Mouse (Mus musculus) heart, postnatal 0 days (tissue): Measurements from ENCODE around the gene Stk24. TPM values are rescaled to one million over a fixed set of nuclear protein-coding genes. Genes with fewer than 3 reads are reported as not detected.

ENCODE experiments used
- ATAC-seq: fragments of 200-750 bp; cut with Nextera tagmentation; 2 replicates; pipeline ENCODE4 v1.8.0; 2017; ENCODE audit warnings: low read depth, moderate number of reproducible peaks, moderate library complexity; ENCODE audit not compliant: insufficient read depth
- DNase-seq: peaks from one replicate; pipeline ENCODE4 v3.0.0-alpha.2; 2016; ENCODE audit warnings: low spot score
- H3K27ac ChIP-seq: fragments of 300-500 bp; sonication (generic); 2 replicates; pipeline ENCODE4 v1.5.1; 2014; ENCODE audit warnings: low read depth, mild to moderate bottlenecking
- H3K27me3 ChIP-seq: fragments of 300-500 bp; sonication (generic); 2 replicates; pipeline ENCODE4 v1.6.1; 2014; ENCODE audit warnings: low read length, mixed read lengths; ENCODE audit not compliant: control insufficient read depth, insufficient read depth
- H3K36me3 ChIP-seq: fragments of 300-500 bp; sonication (generic); replicated peaks from 2 replicates; pipeline ENCODE4 v1.6.1; 2014; ENCODE audit warnings: low read length, mixed read lengths; ENCODE audit not compliant: control insufficient read depth, insufficient read depth
- H3K4me1 ChIP-seq: fragments of 300-500 bp; sonication (generic); 2 replicates; pipeline ENCODE4 v1.6.1; 2014; ENCODE audit warnings: antibody characterized with exemption; ENCODE audit not compliant: control insufficient read depth, insufficient read depth
- H3K4me2 ChIP-seq: fragments of 300-500 bp; sonication (generic); 2 replicates; pipeline ENCODE4 v1.6.1; 2014; ENCODE audit warnings: low read depth, mild to moderate bottlenecking, low read length, moderate library complexity
- H3K4me3 ChIP-seq: fragments of 300-500 bp; sonication (generic); 2 replicates; pipeline ENCODE4 v1.5.1; 2014; ENCODE audit warnings: low read depth, low read length
- H3K9ac ChIP-seq: fragments of 300-500 bp; sonication (generic); replicated peaks from 2 replicates; pipeline ENCODE4 v1.6.1; 2014; ENCODE audit warnings: low read depth, low read length, mixed read lengths
- H3K9me3 ChIP-seq: fragments of 300-500 bp; sonication (generic); replicated peaks from 2 replicates; pipeline ENCODE4 v1.6.1; 2016; ENCODE audit warnings: low read length; ENCODE audit not compliant: control insufficient read depth
- CTCF ChIP-seq: IDR thresholded peaks from 2 replicates; pipeline ENCODE4 v1.5.1; 2016; ENCODE audit warnings: antibody characterized with exemption, control low read depth, low read depth
- EP300 ChIP-seq: IDR thresholded peaks from 2 replicates; pipeline ENCODE4 v1.6.1; 2016; ENCODE audit warnings: antibody characterized with exemption, low read depth
- WGBS: fragments of 180-500 bp; shearing (Covaris S2); extraction: QIAGEN DNeasy Blood & Tissue Kit; methylation state at CpG from one replicate; pipeline ENCODE4 v1.1.7; 2014; 5-methylcytosine and 5-hydroxymethylcytosine counted together
- polyA plus RNA-seq: library from polyadenylated mRNA; unstranded; fragments of >200 nt; fragmentation: Nextera tagmentation; extraction: Ambion mirVana; gene quantifications from 2 replicates; pipeline ENCODE4 v1.2.1, GENCODE M21; 2015
- total RNA-seq: library from RNA; depleted of rRNA; stranded (reverse); fragments of >200 nt; gene quantifications from 2 replicates; pipeline ENCODE4 v1.2.3, GENCODE M21; 2014; ENCODE audit warnings: low replicate concordance

Gene Stk24
- total and polyA plus RNA-seq, 2 experiments from 2014 or later = 26.7 to 62.9 TPM

DNA sequence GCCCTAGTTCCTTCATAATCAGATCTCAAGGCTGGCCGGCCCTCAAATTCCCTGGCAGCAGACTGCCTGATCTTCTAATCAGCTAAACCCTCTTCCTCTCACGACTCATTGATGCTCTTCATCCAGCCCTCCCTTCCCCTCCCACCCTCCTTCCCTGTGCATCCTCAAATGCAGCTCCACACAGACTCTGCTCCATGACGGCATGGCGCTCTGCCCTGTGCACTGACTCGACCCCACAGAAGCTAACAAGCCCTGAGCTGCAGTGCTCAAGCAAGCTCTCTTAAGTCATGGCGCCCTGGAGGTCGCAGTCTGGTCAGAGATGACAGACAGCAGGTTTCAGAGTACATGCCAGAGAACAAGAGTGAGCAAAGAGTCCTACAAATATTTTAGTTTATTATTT, 75.3 kb downstream of the Stk24 start:
- DNase-seq (no peak), ATAC-seq (no peak)
- no peaks in the 10 kb centered on the region for H3K27me3 ChIP-seq
- 48% methylated on average over 7 of the region's 7 CpGs for WGBS
- no peak overlapping the region for H3K4me2 ChIP-seq
- TF ChIP-seq CTCF (no peak), EP300 (no peak)
- H3K9me3 ChIP-seq = no peaks in the 10 kb centered on the region
- no peak overlapping the region for H3K9ac ChIP-seq
- no peak overlapping the region for H3K27ac ChIP-seq
- no peak overlapping the region for H3K4me3 ChIP-seq
- H3K36me3 ChIP-seq = peaks cover 33% of the 10 kb centered on the region
- peaks cover 17% of the 10 kb centered on the region; the same call in 1 of the 2 replicates for H3K4me1 ChIP-seq

- ATAC-seq = no peak
- no peak for DNase-seq
- H3K4me2 ChIP-seq = no peak overlapping the region
- no peak overlapping the region for H3K4me3 ChIP-seq
- no peaks in the 10 kb centered on the region for H3K27me3 ChIP-seq
- peaks cover 70% of the 10 kb centered on the region for H3K36me3 ChIP-seq
- no peak overlapping the region for H3K9ac ChIP-seq
- no peaks in the 10 kb centered on the region for H3K9me3 ChIP-seq
- TF ChIP-seq CTCF = no peak
- TF ChIP-seq EP300 = no peak
- WGBS = 81% methylated on average over 9 of the region's 9 CpGs
- H3K27ac ChIP-seq = no peak overlapping the region
- H3K4me1 ChIP-seq = 0 out of 2 replicates have a peak, but pooled peaks cover 4% of the 10 kb centered on the region
Observed at GRCm38 (mm10) chr14:121299093-121299492, 80.7 kb downstream of the Stk24 start.

DNA sequence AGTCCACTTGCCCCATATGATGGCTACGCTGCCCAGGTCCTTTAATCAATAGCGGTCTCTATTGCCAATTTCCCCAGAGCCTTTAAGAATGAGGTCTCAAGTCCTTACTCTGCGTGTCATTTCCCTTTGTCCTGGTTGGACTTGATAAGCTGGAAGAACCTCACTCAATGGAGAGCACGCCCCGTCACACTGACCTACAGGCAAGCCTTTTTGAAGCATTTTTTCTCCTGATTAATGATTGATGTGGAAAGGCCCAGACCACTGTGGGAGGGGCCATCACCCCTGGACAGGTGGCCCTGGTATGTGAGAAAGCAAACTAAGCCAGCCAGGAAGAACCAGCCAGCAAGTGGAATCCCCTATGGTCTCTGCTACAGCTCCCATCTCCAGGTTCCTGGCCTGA, 81.3 kb downstream of the Stk24 start:
- Histone ChIP-seq H3K9me3 (no peaks in the 10 kb centered on the region), H3K4me1 (no peaks in the 10 kb centered on the region), H3K27me3 (no peaks in the 10 kb centered on the region), H3K4me3 (no peak overlapping the region), H3K4me2 (no peak overlapping the region), H3K36me3 (peaks cover 75% of the 10 kb centered on the region), H3K9ac (no peak overlapping the region), H3K27ac (no peak overlapping the region)
- ATAC-seq (no peak), DNase-seq (no peak)
- no peak for TF ChIP-seq EP300
- TF ChIP-seq CTCF = no peak
- 88% methylated on average over 5 of the region's 5 CpGs for WGBS

DNA sequence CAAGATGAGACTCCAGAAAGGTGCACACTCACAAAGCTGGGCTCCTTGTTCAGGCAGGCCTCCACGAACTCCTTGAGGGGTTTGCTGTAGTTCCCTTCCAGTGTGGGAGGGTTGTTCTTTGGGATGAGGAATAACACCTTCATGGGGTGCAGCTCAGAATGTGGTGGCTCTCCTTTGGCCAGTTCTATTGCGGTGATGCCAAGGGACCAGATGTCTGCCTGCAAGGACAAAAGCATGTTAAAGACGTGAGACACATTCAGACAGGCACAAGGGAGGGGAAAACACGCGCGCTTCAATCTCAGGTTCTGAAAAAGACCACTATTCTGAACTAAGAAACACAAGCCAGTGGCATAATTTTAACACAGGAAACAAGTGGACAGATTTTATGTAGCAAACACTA, 82.7 kb downstream of the Stk24 start:
- Histone ChIP-seq H3K27ac (no peak overlapping the region), H3K27me3 (no peaks in the 10 kb centered on the region), H3K9ac (no peak overlapping the region), H3K4me2 (no peak overlapping the region), H3K9me3 (no peaks in the 10 kb centered on the region), H3K36me3 (peaks cover 86% of the 10 kb centered on the region), H3K4me3 (no peak overlapping the region), H3K4me1 (no peaks in the 10 kb centered on the region)
- WGBS = 94% methylated on average over 6 of the region's 6 CpGs
- ATAC-seq = no peak
- no peak for DNase-seq
- TF ChIP-seq CTCF = no peak
- no peak for TF ChIP-seq EP300

DNA sequence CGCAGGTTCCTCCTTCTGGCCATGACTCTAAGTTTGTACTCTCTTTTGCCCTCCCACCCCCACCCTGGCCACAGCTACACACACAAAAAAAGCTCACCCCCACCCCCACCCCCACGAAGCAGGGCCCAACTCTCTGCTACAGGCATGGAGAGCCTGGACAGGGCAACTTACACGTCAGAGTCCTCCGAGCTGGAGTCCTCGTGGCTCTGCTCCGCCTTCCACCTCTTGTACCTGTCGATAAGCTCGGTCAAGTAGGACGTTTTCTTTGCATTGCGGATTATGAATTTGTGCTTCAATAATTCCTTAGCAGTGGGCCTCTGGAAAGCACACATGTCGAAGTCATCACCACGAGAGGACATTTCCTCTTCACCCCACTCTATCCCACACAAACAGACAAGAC, 85.3 kb downstream of the Stk24 start:
- no peak for DNase-seq

DNA sequence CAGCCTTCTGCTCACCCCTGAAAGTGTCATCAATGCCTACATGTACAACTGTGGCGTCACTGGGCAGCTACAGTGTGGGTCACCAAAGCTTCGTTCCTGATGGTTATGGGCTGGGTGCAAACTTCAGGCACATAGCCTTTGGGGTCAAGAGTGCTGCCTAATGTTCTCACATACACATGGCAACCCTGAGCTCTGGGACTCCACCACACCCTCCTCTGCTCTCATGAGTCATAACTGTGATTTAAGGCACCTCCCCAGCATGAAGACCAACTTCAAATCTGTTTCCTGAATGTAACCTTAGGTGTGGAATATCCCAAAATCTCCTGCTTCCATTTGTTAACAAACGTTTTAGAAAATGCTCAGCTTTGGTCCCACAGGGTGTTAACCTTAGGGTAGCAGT, 87.4 kb downstream of the Stk24 start:
- Histone ChIP-seq H3K9me3 (no peaks in the 10 kb centered on the region), H3K9ac (no peak overlapping the region), H3K4me3 (no peak overlapping the region), H3K4me2 (no peak overlapping the region), H3K27me3 (no peaks in the 10 kb centered on the region), H3K4me1 (no peaks in the 10 kb centered on the region), H3K27ac (no peak overlapping the region), H3K36me3 (peaks cover 76% of the 10 kb centered on the region)
- no peak for ATAC-seq
- DNase-seq = no peak
- TF ChIP-seq CTCF (no peak), EP300 (no peak)
- 89% methylated on average over 3 of the region's 3 CpGs for WGBS

More for the DNA sequence above, 85.3 kb downstream of the Stk24 start:
- H3K36me3 ChIP-seq = peaks cover 81% of the 10 kb centered on the region
- no peak overlapping the region for H3K4me2 ChIP-seq
- no peaks in the 10 kb centered on the region for H3K9me3 ChIP-seq
- H3K27ac ChIP-seq = no peak overlapping the region
- no peak for TF ChIP-seq CTCF
- TF ChIP-seq EP300 = no peak
- no peak for ATAC-seq
- no peaks in the 10 kb centered on the region for H3K27me3 ChIP-seq
- no peak overlapping the region for H3K4me3 ChIP-seq
- no peak overlapping the region for H3K9ac ChIP-seq
- no peaks in the 10 kb centered on the region for H3K4me1 ChIP-seq
- WGBS = 50% methylated on average over 12 of the region's 12 CpGs
